ENCODE assay signal across 8 mouse cellular contexts in genomic region chr10:79704065-79704969, GRCm38 (mm10). TPM values are rescaled to one million over a fixed set of nuclear protein-coding genes. Genes with fewer than 3 reads are reported as not detected.
DNase-seq lines count a peak whose midpoint lies in the region; ATAC-seq and TF ChIP-seq lines count a peak whose summit lies in the region.

Gene Bsg (plus strand): TSS chr10:79704491.

- peak; percentile 100 for ATAC-seq in CD4-positive, CD25-positive, alpha-beta regulatory T cell, adult 4 months
- peak; percentile 96 for ATAC-seq in heart, embryonic 15.5 days (replicated peaks; ENCODE audit: insufficient number of reproducible peaks, insufficient read depth, low FRiP score, low read depth)
- ATAC-seq in liver, embryonic 14.5 days (ENCODE audit: insufficient read depth) = peak; percentile 89
- ATAC-seq in neural tube, embryonic 11.5 days (ENCODE audit: insufficient read depth, low FRiP score, low TSS enrichment) = peak; percentile 95
- peak; percentile 94 for ATAC-seq in stomach, postnatal 0 days (ENCODE audit: low FRiP score, low TSS enrichment)

- H3K27ac ChIP-seq in forebrain, embryonic 10.5 days = peak within 1 kb of the TSS; percentile 98
- peak within 1 kb of the TSS; percentile 88 for H3K27ac ChIP-seq in heart, embryonic 15.5 days
- peak within 1 kb of the TSS; percentile 98 for H3K27ac ChIP-seq in liver, embryonic 14.5 days
- H3K27ac ChIP-seq in neural tube, embryonic 11.5 days (ENCODE audit: low read depth, low read length) = 0 out of 2 replicates have a peak within 1 kb of the TSS, but pooled peaks have one; percentile 50
- H3K27ac ChIP-seq in stomach, postnatal 0 days (replicated peaks) = peak within 1 kb of the TSS; percentile 87

- peak within 1 kb of the TSS; percentile 86 for H3K4me3 ChIP-seq in forebrain, embryonic 10.5 days
- peak within 1 kb of the TSS; percentile 86 for H3K4me3 ChIP-seq in heart, embryonic 15.5 days
- peak within 1 kb of the TSS; percentile 86 to 100 for H3K4me3 ChIP-seq in liver, embryonic 14.5 days (ENCODE audit: insufficient read depth in 1 of 2, low read depth in 2 of 2, low read length in 2 of 2)
- peak within 1 kb of the TSS; percentile 88 for H3K4me3 ChIP-seq in neural tube, embryonic 11.5 days (ENCODE audit: low read depth, low read length)
- H3K4me3 ChIP-seq in stomach, postnatal 0 days (ENCODE audit: low read depth, low read length) = peak within 1 kb of the TSS; percentile 73

- under 1% methylated on average over 65 of the region's 65 CpGs for WGBS in forebrain, embryonic 10.5 days
- under 1% methylated on average over 60 of the region's 65 CpGs for WGBS in heart, embryonic 15.5 days
- under 1% methylated on average over 65 of the region's 65 CpGs for WGBS in liver, embryonic 14.5 days (ENCODE audit: insufficient replicate concordance)
- under 1% methylated on average over 51 of the region's 65 CpGs for WGBS in neural tube, embryonic 11.5 days
- under 1% methylated on average over 54 of the region's 65 CpGs for WGBS in stomach, postnatal 0 days

- DNase-seq in c-Kit-negative CD71-positive TER-119-positive erythroid progenitor cells, embryonic 14.5 days (ENCODE audit: low read depth, low spot score) = peak; percentile 98
- peak; percentile 98 for DNase-seq in forebrain, embryonic 10.5 days (ENCODE audit: extremely low spot score, low spot score)
- DNase-seq in kidney, postnatal 25 days = peak; percentile 99 to 100
- DNase-seq in liver, embryonic 14.5 days (ENCODE audit: low read depth in 3 of 3, low spot score in 3 of 3) = peak; percentile 99
- DNase-seq in neural tube, embryonic 11.5 days (ENCODE audit: low spot score) = peak; percentile 100
- DNase-seq in stomach, postnatal 0 days (ENCODE audit: low spot score) = peak; percentile 99

- no peaks in the 10 kb centered on the region for H3K27me3 ChIP-seq in forebrain, embryonic 10.5 days (ENCODE audit: poor library complexity, severe bottlenecking)
- no peaks in the 10 kb centered on the region for H3K27me3 ChIP-seq in heart, embryonic 15.5 days
- H3K27me3 ChIP-seq in liver, embryonic 14.5 days (ENCODE audit: control insufficient read depth, insufficient read depth, low read length) = no peaks in the 10 kb centered on the region
- H3K27me3 ChIP-seq in neural tube, embryonic 11.5 days (ENCODE audit: control insufficient read depth, insufficient read depth, low read length) = no peaks in the 10 kb centered on the region
- no peaks in the 10 kb centered on the region for H3K27me3 ChIP-seq in stomach, postnatal 0 days (ENCODE audit: control insufficient read depth, insufficient read depth, low read length)

- H3K4me1 ChIP-seq in forebrain, embryonic 10.5 days = peaks cover 61% of the 10 kb centered on the region
- H3K4me1 ChIP-seq in heart, embryonic 15.5 days (replicated peaks) = peaks cover 62% of the 10 kb centered on the region
- H3K4me1 ChIP-seq in liver, embryonic 14.5 days (replicated peaks; ENCODE audit: control insufficient read depth in 2 of 2, insufficient read depth in 2 of 2, low read length in 1 of 2) = peaks cover 24 to 46% of the 10 kb centered on the region in 2 experiments
- peaks cover 15% of the 10 kb centered on the region for H3K4me1 ChIP-seq in neural tube, embryonic 11.5 days (ENCODE audit: control insufficient read depth, insufficient read depth, low read length)
- peaks cover 8% of the 10 kb centered on the region for H3K4me1 ChIP-seq in stomach, postnatal 0 days (replicated peaks; ENCODE audit: control insufficient read depth, insufficient read depth)

- TF ChIP-seq CTCF in liver, embryonic 14.5 days (IDR thresholded peaks at IDR 0.05; ENCODE audit: low read depth) = peak; percentile 68
- TF ChIP-seq CTCF in stomach, postnatal 0 days (IDR thresholded peaks at IDR 0.05; ENCODE audit: low read depth) = peak; percentile 71

- H3K36me3 ChIP-seq in forebrain, embryonic 10.5 days (replicated peaks) = peaks cover 34% of the 10 kb centered on the region
- 0 out of 2 replicates have a peak, but pooled peaks cover 7% of the 10 kb centered on the region for H3K36me3 ChIP-seq in heart, embryonic 15.5 days
- H3K36me3 ChIP-seq in liver, embryonic 14.5 days (replicated peaks; ENCODE audit: control insufficient read depth, insufficient read depth, low read depth) = peaks cover 32% of the 10 kb centered on the region
- H3K36me3 ChIP-seq in neural tube, embryonic 11.5 days (ENCODE audit: control insufficient read depth, insufficient read depth, low read length) = peaks cover 6% of the 10 kb centered on the region
- no peaks in the 10 kb centered on the region for H3K36me3 ChIP-seq in stomach, postnatal 0 days (ENCODE audit: control insufficient read depth, insufficient read depth, low read length)

- peak within 1 kb of the TSS; percentile 66 for H3K4me2 ChIP-seq in heart, embryonic 15.5 days
- peak within 1 kb of the TSS; percentile 100 for H3K4me2 ChIP-seq in liver, embryonic 14.5 days (ENCODE audit: low read depth)
- peak within 1 kb of the TSS; percentile 94 for H3K4me2 ChIP-seq in neural tube, embryonic 11.5 days (ENCODE audit: low read depth)
- H3K4me2 ChIP-seq in stomach, postnatal 0 days (replicated peaks; ENCODE audit: low read depth) = peak within 1 kb of the TSS; percentile 83

- peak; percentile 65 for TF ChIP-seq EP300 in liver, embryonic 14.5 days (IDR thresholded peaks at IDR 0.05; ENCODE audit: low read depth)
- TF ChIP-seq EP300 in stomach, postnatal 0 days (optimal IDR thresholded peaks at IDR 0.05) = no peak

- peak within 1 kb of the TSS; percentile 91 for H3K9ac ChIP-seq in heart, embryonic 15.5 days
- H3K9ac ChIP-seq in liver, embryonic 14.5 days (replicated peaks) = peak within 1 kb of the TSS; percentile 97
- H3K9ac ChIP-seq in neural tube, embryonic 11.5 days (ENCODE audit: low read length) = peak within 1 kb of the TSS; percentile 78
- H3K9ac ChIP-seq in stomach, postnatal 0 days (ENCODE audit: low read length) = peak within 1 kb of the TSS; percentile 96

- H3K9me3 ChIP-seq in forebrain, embryonic 10.5 days = no peaks in the 10 kb centered on the region
- no peaks in the 10 kb centered on the region for H3K9me3 ChIP-seq in heart, embryonic 15.5 days (replicated peaks)
- no peaks in the 10 kb centered on the region for H3K9me3 ChIP-seq in liver, embryonic 14.5 days (ENCODE audit: control insufficient read depth, low read length)
- no peaks in the 10 kb centered on the region for H3K9me3 ChIP-seq in neural tube, embryonic 11.5 days (ENCODE audit: control insufficient read depth, low read length)
- H3K9me3 ChIP-seq in stomach, postnatal 0 days (ENCODE audit: control insufficient read depth, low read length) = no peaks in the 10 kb centered on the region

RNA-seq across cellular contexts. Expression of gene Bsg, which starts in this region (rescaled TPM):
- 100 to 1,000 TPM; 127 to 129 TPM for polyA plus RNA-seq in CD4-positive, CD25-positive, alpha-beta regulatory T cell, adult 4 months (2017; shearing (Covaris generic))
- polyA plus RNA-seq in forebrain, embryonic 10.5 days (2016; fragmentation: Nextera tagmentation; extraction: Ambion mirVana) = 598 and 623 TPM in 2 replicates
- polyA plus RNA-seq in heart, embryonic 15.5 days (2015; fragmentation: Nextera tagmentation; extraction: Ambion mirVana) = 998 and 1,017 TPM in 2 replicates
- polyA plus RNA-seq in liver, embryonic 14.5 days (2012; rRNA removed) = 469 and 579 TPM in 2 replicates
- polyA plus RNA-seq in liver, embryonic 14.5 days (2014; fragmentation: Nextera tagmentation; extraction: Ambion mirVana) = 809 and 828 TPM in 2 replicates
- polyA plus RNA-seq in neural tube, embryonic 11.5 days (2014; fragmentation: Nextera tagmentation; extraction: Ambion mirVana) = 591 and 595 TPM in 2 replicates
- polyA plus RNA-seq in stomach, postnatal 0 days (2015; fragmentation: Nextera tagmentation; extraction: Ambion mirVana) = 1,012 and 1,042 TPM in 2 replicates

Comparison
In these comparisons a context has a peak if more than half of its experiments do, and no peak if none do; other contexts are left out.
1. Peak in every context shown above with its lines: DNase-seq, ATAC-seq, H3K4me3 ChIP-seq and H3K27ac ChIP-seq.